Mouse (Mus musculus): ENCODE results near the gene Micu1.

Gene Micu1

GRCm38 (mm10) chr10:59721555-59721954 is 19.3 kb downstream of the Micu1 start:
- DNase-seq (ENCODE audit: low spot score), result no peak

GRCm38 (mm10) chr10:59724634-59725033 is 22.4 kb downstream of the Micu1 start:
- DNase-seq (ENCODE audit: low spot score), result no peak

DNA sequence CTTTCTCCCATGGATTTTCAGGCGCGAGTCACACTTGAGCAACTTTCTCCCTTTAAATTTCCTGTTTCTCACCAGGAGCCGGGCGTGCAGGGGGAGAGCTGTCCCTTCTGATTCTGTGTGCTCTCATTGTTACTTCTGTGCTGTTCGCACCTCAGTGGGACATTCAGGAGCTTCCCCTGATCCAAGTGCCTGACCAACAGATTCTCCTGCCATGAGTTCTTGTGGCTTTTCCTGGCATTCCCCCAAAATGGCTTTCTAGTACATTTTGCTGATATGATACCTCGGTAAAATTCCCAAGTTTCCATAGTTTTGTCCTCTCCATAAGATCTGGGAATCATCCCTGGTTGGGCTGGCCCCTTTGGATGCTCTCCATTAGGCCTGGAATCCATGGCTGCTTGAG is 25.0 kb downstream of the Micu1 start:
- no peak for DNase-seq (ENCODE audit: low spot score)

DNA sequence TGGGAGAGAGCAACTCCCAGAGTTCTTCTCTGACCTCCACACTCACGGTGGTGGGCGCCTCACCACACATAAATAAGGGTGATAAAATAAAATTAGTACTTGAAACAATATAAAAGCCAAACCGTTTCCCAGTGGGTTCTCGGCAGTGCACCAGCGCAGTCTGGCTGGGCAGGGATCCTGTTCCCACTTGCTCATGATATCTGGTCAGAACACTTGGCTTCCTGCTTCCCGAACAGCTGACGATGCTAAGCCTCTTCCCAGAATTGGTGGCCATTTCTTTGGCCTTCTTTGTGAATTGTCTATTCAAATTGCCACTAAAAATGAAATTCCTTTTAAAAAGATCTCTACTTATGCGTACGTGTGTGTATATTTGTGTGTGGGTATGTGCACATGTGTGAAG is 27.0 kb downstream of the Micu1 start:
- no peak for DNase-seq (ENCODE audit: low spot score)

GRCm38 (mm10) chr10:59729842-59730241 is 27.6 kb downstream of the Micu1 start:
- no peak for DNase-seq (ENCODE audit: low spot score)

- no peak for DNase-seq (ENCODE audit: low spot score)
Observed at GRCm38 (mm10) chr10:59736027-59736598, 33.8 kb downstream of the Micu1 start.

GRCm38 (mm10) chr10:59741448-59741847 is 39.2 kb downstream of the Micu1 start:
- no peak for DNase-seq (ENCODE audit: low spot score)

- DNase-seq (ENCODE audit: low spot score), result no peak
Observed at GRCm38 (mm10) chr10:59743397-59743796, 41.1 kb downstream of the Micu1 start.

DNA sequence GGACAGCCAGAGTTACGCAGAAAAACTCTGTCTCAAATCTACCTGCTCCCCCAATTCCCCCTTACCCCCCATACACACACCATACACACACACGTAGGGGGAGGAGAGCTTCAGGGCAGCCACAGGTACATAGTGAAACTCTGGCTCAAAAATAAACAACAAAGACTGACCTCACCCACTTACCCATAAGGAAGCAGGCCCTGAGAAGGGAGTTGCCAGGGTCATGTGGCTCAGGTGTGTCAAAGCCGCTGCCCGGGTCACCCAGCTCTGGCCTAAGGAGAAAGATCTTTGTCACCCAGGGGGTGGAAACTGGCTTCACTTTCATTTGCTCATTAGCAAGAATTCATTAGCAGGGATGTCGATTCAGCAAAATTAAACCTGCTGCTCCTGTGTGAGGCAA is 41.7 kb downstream of the Micu1 start:
- DNase-seq (ENCODE audit: low spot score), result no peak

DNA sequence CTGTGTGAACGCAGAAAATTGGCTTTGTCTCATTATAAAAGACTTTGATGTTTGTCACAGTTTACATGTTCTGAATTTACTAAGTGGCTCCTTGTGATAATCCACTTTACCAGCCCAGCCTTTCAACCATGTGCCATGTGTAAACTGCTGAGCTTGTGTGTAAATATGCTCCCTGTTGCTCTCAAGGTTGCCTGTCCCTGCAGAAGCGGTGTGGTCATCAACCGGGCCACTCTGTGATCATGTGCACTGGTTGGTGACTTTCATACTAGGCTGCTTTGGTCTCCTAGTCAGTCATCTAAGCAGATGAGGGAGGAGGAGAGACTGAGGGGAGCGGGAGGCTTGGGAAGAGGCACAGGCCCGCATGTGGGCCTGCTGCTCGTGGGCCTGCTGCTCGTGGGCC is 45.1 kb downstream of the Micu1 start:
- no peak for DNase-seq (ENCODE audit: low spot score)

GRCm38 (mm10) chr10:59748699-59749200 is 46.5 kb downstream of the Micu1 start:
- DNase-seq (ENCODE audit: low spot score), result no peak

DNA sequence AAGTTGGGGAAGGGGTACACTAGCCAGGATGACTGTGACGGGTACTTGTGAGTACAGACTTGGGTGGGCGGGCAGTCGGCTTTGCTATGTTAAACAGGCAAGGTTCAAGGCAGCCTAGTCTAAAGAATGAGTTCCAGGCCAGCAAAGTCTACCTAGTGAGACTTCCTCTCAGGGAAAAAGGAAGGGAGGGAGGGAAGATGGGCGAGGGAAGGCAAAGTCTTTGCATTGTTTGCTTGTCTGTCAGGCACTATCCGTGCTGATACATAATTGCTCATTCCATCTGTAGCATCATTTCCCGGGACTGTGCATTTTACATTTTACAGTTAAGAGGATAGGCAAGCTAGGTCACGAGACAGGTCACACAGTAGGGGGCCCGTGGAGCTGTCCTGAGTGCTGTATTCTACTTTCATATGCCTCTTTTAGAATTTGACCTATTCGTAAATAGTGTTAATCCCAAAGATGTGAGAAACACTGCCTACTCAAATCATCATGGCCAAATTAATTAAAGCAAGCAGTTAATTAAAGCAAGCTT is 51.3 kb downstream of the Micu1 start:
- no peak for DNase-seq (ENCODE audit: low spot score)

DNA sequence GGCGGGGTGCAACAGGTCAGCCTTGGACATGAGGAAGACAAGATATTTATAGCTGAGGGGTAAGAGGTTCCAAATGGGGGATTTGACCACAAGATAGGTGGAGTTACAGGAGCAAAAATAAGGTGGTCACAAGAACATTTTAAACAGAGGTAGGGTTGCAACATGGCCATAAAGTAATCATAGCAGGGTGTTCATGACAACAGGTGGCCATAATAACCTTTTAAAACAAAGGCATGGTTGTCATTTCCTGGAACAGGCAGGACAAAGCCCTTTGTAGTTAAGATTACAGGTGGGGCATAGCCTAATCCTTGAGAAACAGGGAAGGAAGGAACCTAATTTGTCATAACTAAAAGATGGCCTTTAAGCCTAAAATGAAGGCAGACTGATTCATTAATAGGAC is 51.8 kb downstream of the Micu1 start:
- no peak for DNase-seq (ENCODE audit: low spot score)

DNA sequence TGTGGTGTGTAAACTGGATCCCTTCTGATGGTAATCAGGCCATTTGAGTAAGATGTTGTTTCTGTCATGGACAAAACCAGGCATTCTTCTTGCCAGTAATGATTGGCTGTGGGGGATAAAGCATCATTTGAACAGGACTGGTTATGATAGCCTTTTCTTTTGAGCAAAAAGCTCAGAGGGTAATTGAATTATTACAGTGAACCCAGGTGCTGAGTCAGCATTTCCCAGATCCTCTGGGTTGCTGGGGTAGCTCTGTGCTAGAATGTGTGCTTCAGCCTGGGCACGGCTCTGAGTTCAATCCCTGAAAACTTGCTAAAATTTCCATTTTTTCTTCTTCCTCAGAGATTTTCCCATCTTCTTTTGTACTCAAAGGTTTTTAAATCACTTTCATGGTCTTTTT is 52.6 kb downstream of the Micu1 start:
- DNase-seq (ENCODE audit: low spot score), result no peak

DNA sequence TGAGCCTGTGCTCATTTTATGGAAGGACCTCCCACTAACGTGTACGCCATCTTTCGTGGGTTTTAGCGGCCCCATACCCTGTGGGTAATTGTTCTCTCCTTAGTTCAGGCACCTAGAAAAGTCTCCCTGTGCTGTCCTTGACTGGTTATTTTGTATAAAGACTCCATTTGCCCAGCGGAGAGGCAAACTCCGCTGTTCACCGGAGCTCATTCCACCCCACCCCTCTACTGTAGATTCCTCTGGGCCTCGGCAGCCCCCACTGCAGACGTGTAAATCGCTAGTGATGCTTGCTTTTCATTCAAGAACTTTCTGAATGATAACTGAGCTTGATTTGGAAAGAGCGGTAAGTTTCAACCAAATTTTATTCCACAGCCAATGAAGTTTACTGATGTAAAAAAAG is 53.4 kb downstream of the Micu1 start:
- no peak for DNase-seq (ENCODE audit: low spot score)

GRCm38 (mm10) chr10:59756090-59756489 is 53.8 kb downstream of the Micu1 start:
- DNase-seq (ENCODE audit: low spot score), result no peak

- DNase-seq (ENCODE audit: low spot score), result no peak
Observed at GRCm38 (mm10) chr10:59756570-59756969, 54.3 kb downstream of the Micu1 start.

GRCm38 (mm10) chr10:59764781-59765180 is 62.5 kb downstream of the Micu1 start:
- DNase-seq (ENCODE audit: low spot score), result no peak

GRCm38 (mm10) chr10:59768369-59769079 is 66.2 kb downstream of the Micu1 start:
- DNase-seq (ENCODE audit: low spot score), result no peak

DNA sequence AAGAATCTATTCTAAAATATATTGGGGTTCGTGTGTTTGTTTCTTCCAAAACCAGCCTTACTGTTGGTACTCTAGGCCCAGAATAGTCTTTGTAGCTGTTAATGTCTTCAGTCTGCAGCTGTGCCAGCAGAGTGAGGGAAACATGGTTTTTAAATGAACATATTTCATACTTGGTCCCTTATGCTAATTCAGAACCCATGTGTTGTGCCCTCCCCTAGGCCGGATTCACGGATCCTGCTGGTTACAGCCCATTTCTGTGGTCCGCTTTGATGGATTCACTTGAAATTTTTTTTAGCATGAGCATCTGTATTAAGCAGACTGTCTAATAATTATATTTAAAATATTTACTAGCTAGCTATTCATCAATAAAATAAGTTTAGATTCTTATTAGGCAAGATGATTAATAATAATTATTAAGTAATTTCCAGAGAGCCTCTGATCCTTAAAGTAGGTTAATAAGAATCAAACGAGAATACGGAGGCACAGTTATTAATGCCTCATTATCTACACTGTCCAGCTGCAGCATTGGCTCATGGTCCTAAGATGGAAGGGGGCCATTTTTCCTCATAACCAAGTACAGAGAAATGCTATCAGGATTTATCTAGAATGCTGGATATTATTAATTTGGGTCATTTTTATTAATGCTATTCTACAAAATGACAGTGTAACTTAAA is 69.2 kb downstream of the Micu1 start:
- no peak for DNase-seq (ENCODE audit: low spot score)

DNA sequence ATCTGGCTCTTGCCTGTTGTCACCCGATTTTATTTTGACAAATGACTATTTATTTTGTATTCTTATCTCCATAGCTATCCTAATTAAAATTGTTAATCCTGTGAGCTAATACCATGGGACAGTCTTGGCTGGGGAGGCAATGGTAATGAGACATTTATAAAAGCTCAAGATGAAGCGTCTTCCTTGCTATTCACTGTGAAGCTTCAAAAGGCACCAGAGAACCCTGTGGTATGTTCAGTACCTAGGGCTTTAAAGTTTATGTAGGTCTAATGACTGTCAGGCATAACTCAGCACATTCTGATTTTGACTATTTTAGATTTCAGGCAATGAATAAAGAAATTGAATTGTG is 69.7 kb downstream of the Micu1 start:
- DNase-seq (ENCODE audit: low spot score), result no peak

GRCm38 (mm10) chr10:59773441-59774140 is 71.3 kb downstream of the Micu1 start:
- no peak for DNase-seq (ENCODE audit: low spot score)

DNA sequence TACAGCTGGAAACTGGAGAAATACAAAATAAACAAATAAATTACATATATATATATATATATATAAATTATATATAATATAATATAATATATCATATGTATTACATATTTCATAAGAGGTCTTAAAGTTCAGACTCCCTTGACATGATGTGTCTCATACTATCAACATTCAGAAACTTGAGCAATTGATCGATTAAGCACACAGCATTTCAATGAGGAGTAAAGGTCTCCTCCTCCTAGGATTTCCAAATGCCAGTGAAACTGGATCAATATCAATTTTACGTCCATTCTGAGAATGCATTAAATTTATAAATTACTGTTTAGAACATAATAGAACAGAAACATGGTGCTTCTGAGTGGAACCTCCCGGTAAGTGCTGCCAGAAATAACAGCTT is 71.9 kb downstream of the Micu1 start:
- DNase-seq (ENCODE audit: low spot score), result no peak
